Mouse (Mus musculus) CH12.LX (cell line): ENCODE results near the gene Pcsk7.

ENCODE experiments used
- HCFC1 ChIP-seq: IDR thresholded peaks from 2 replicates; pipeline ENCODE4 v1.6.1; 2012; ENCODE audit warnings: low read depth, mild to moderate bottlenecking, inconsistent platforms, low read length, improper control_type of control experiment
- PAX5 ChIP-seq: IDR thresholded peaks from 2 replicates; pipeline ENCODE4 v1.6.1; 2012; ENCODE audit warnings: low read length, inconsistent platforms, mixed read lengths
- POLR2AphosphoS2 ChIP-seq: IDR thresholded peaks from 2 replicates; pipeline ENCODE4 v1.6.1; 2011; ENCODE audit warnings: low read depth, low read length, improper control_type of control experiment
- USF2 ChIP-seq: conservative IDR thresholded peaks from 2 replicates; pipeline ENCODE4 v1.6.1; 2011; ENCODE audit warnings: low read depth, low read length, improper control_type of control experiment

- TF ChIP-seq PAX5 (no peak), POLR2AphosphoS2 (no peak), USF2 (no peak), HCFC1 (no peak)
These were observed 11.0 kb downstream of the Pcsk7 start for GRCm38 (mm10) chr9:45917041-45917934.
